Mouse (Mus musculus) frontal cortex, adult 2 months (tissue): Measurements from ENCODE around the gene Gpc6. TPM values are rescaled to one million over a fixed set of nuclear protein-coding genes. Genes with fewer than 3 reads are reported as not detected.

Source experiments
- DNase-seq, 2 experiments: peaks; one replicate each; pipeline ENCODE4 v3.0.0; 2022; ENCODE audit warnings: low spot score in 1 of 2; ENCODE audit errors: extremely low spot score in 1 of 2
- polyA plus RNA-seq: library from polyadenylated mRNA; depleted of rRNA; stranded (reverse); fragments of >200 nt; gene quantifications from 2 replicates; pipeline ENCODE4 v1.2.3, GENCODE M21; 2012

The Gpc6 gene
- polyA plus RNA-seq, 1 experiment = 4.3 TPM

DNA sequence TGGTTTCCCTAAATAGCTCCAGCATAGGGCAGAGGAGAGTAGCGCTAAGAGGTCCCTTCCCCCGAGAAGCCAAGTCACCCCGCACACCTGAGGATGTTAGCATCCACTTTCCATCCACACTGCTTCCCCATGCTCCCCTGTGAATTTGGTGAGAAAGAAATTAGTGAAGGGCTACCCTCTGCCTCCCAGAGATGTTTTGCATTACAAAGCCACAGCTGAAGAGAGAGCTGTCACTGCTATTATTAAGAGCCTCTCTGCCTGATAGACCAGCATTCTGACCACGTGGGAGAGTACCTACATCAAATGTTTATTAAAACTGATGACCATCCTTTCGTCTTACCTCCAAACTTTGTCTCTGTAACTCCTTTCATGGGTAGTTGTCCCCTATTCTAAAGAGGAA is 981.2 kb downstream of the Gpc6 start:
- no peak for DNase-seq

DNA sequence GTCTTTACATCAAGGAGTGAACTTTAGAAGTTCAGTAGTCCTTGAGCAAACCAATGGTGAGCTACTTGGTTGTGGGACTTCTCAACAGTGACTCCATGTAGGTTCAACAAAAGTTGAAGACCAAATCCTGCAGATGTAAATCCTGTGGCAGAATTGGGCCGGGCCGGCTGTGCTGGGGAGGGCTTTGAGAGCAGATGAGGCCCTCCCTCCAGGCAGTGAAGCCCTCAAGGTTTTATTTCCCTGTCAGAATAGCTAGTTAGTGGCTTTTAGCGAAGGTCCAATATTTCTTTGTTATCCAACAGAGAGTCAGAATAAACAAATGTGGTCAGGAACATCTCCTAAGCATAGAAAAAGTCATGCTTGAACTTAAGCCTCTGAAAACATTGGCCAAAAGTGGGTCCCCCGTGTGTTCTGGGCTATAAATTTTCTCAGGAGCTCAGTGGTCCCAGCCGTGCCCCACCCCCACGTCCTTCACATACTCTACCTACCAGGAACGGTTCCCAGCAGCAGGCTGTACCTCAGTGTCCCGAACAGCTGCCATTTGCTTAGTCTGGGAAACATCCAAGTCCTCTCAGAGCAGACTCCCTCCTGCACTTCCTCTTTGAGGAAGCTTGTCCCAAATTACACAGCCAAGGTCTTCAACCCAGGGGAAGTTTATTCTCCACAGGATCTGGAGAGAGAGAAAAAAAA is 983.3 kb downstream of the Gpc6 start:
- no peak for DNase-seq

DNA sequence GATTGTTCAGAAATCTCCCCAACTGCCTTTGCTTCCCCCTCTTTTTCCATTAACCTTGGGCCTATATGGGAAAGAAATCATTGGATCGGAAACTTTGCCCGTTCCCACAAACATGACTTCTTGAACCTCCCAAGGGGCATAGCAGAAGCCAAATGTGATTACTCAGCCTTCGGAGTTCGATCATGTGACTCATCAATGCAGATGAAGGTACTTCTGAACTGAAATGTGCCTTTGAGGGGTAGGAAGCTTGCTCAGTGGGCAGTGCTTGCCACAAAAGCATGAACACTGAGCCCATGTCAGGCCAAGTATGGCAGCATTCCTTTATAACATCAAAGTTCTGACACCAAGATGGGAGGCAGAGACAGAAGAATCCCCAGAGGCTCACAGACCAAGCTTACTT is 983.9 kb downstream of the Gpc6 start:
- DNase-seq = no peak

- no peak for DNase-seq
Measured at GRCm38 (mm10) chr14:117910323-117910722, 985.2 kb downstream of the Gpc6 start.

- no peak for DNase-seq
Measured at GRCm38 (mm10) chr14:117912624-117913270, 987.6 kb downstream of the Gpc6 start.

GRCm38 (mm10) chr14:117916577-117916976 is 991.5 kb downstream of the Gpc6 start:
- no peak for DNase-seq

- peak; percentile 48 to 75 for DNase-seq
Measured at GRCm38 (mm10) chr14:117918724-117919123, 993.6 kb downstream of the Gpc6 start.

DNA sequence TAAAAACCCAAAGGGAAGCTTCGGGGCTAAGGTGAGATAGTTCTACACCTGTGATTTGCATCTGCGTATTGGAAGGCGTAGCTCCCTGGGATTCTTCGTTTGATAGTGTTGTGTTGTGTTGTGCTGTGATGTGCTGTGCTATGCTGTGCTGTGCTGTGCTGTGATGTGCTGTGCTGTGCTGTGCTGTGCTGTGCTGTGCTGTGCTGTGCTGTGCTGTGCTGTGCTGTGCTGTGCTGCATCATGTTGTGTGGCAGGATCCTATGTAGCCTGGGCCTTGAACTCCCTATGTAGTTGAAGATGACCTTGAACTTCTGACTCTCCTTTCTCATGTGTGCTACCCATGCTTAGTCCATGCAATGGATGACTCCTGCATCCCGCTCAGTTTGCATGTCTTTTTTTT is 994.5 kb downstream of the Gpc6 start:
- no peak for DNase-seq

DNA sequence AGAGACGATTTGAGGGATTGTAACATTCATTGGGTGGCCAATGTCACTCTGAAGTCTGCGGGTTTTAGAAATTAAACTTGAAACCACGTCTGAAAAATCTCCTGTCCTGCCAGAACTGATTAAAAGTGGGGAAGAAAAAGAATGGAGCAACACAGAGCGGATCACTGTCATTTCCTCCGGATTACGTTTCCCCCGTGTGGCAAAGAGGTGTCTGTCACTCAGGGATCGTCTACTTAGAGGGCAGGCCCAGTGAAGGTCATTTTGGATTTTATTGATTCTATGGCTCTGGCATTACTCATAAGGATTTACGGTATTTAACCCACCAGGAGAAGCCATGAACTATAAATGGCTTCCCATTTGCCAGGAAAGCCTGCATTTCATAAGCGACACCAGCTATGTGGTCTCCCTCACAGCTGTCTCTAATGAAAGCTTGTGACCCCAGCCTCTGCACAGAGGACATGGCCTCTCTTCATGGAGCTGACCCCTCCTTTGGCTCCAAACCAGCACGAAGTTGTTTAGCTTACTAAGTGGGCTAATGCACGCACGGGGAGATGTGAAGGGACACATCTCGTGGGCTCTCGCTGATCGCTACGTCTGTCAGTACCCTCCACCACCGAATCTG is 996.4 kb downstream of the Gpc6 start:
- DNase-seq = no peak

- peak; percentile 18 to 60 for DNase-seq
Measured at GRCm38 (mm10) chr14:117923667-117924066, 998.6 kb downstream of the Gpc6 start.

DNA sequence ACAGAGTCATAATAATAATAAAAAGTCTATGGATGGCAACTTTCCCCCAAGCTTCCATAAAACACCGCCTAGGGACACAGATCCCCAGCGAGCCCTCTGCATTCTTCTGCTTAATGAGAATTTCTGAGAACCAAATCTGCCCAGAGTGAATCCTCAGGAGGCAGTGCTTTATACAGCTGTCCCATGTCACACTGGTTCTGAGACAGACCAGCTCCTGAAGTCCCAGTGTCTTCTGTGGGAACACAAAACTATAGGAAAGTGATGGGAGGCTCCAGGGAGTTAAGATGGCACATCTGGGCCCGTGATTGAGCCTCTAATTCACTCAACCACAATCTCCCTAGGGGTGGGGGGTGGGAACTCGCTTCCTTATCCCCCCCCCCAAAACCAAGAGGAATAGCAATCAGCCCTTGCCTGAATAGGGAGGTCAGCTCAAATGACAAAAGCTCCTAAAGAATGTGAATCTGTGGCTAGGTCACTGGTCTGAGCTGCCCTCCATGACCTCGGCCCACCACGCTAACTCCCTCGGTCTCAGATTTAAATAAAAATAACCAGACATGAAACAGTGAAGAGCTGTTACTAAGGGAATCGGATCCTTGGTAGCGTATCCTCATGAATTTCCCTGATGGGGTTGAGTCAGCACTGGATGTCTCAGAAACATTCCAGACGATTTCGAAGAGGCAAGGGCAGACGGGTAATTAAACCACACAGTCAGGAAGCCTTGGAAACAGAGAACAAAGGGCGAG is 1005.2 kb downstream of the Gpc6 start:
- peak in 1 of 2 experiments; percentile 45 for DNase-seq

- DNase-seq = no peak
Measured at GRCm38 (mm10) chr14:117930848-117931816, 1006.0 kb downstream of the Gpc6 start.

DNA sequence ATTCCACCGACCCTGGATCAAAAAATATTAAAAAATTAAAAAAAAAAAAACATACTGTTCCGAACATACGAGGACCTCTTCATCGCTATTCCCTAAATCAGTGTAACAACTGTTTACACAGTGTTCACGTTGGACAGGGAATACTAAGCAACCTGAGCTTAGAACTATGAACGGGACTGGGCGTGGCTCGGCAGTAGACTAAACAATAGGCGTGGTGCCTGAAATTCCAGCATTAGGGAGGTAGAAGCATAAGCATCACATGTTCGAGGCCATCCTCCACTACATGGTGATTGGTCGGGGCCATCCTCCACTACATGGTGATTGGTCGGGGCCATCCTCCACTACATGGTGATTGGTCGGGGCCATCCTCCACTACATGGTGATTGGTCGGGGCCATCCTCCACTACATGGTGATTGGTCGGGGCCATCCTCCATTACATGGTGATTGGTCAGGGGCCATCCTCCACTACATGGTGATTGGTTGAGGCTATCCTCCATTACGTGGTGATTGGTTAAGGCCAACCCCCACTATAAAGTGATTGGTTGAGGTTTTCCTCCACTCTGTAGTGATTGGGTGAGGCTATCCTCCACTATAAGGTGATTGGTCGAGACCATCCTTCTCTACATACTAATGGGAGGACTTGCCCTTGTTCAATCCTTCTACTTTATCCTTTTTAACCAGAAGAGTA is 1007.2 kb downstream of the Gpc6 start:
- DNase-seq = no peak

DNA sequence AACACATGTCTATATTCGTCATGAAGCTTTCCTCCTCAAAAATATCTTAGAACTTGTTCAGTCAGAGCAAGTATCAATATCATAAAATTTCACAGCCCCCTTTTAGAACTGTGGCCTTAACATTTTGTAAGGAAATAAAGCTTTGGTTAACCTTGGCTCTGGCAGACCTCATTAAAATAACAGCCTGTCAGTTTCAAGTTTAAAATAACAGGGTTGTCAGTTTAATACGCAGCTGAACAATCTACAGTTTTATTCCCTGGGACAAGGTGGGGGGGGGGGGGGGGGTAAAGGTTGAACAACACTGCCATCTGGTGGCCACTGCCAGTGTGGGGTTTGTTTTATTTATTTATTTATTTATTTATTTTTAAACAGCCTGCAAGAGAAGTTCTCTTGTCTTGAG is 1013.4 kb downstream of the Gpc6 start:
- peak in 1 of 2 experiments; percentile 55 for DNase-seq

- DNase-seq = no peak
Measured at GRCm38 (mm10) chr14:117939471-117939870, 1014.4 kb downstream of the Gpc6 start.

GRCm38 (mm10) chr14:117945920-117946503 is 1020.9 kb downstream of the Gpc6 start:
- DNase-seq = no peak

- no peak for DNase-seq
Measured at GRCm38 (mm10) chr14:117951265-117951664, 1026.2 kb downstream of the Gpc6 start.

GRCm38 (mm10) chr14:117951686-117952085 is 1026.6 kb downstream of the Gpc6 start:
- DNase-seq = peak in 1 of 2 experiments; percentile 57

DNA sequence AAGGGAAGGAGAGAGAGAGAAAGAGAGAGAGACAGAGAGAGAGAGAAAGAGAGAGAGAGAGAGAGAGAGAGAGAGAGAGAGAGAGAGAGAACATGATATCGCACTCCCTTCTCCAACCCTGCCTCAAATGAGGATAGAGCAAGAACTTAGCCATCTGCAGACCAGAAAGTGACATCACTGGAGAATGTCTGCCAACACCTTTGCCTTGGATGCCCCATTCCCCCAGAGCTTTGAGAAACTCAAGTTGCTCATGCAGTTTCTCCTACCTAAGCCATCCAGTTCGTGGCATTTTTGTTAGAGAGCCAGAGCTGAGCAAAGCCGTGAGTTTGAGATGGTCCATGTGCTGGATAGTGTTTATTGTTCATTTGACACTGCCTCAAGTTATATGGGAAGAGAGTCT is 1030.9 kb downstream of the Gpc6 start:
- no peak for DNase-seq
